Mouse (Mus musculus) lung, postnatal 25 days (tissue): ENCODE data around the gene Ide.
"Not testable (repeated sequence)": the region's sequence is repeated elsewhere in the genome, so short reads cannot be mapped to it uniquely, and the experiment has no call there.

ENCODE experiments used
- DNase-seq: peaks from one replicate; pipeline ENCODE4 v3.0.0; 2022; ENCODE audit warnings: low spot score

Gene Ide

GRCm38 (mm10) chr19:37265333-37266103 is 72.1 kb downstream of the Ide start:
- peak; percentile 88 for DNase-seq

GRCm38 (mm10) chr19:37263943-37264897 is 73.4 kb downstream of the Ide start:
- DNase-seq, result peak; percentile 39

GRCm38 (mm10) chr19:37263566-37263942 is 74.1 kb downstream of the Ide start:
- no peak for DNase-seq

- DNase-seq, result no peak
These were observed 75.3 kb downstream of the Ide start for GRCm38 (mm10) chr19:37262389-37262788.

GRCm38 (mm10) chr19:37255321-37255720 is 82.3 kb downstream of the Ide start:
- DNase-seq, result no peak

- no peak for DNase-seq
These were observed 85.5 kb downstream of the Ide start for GRCm38 (mm10) chr19:37252104-37252503.

DNA sequence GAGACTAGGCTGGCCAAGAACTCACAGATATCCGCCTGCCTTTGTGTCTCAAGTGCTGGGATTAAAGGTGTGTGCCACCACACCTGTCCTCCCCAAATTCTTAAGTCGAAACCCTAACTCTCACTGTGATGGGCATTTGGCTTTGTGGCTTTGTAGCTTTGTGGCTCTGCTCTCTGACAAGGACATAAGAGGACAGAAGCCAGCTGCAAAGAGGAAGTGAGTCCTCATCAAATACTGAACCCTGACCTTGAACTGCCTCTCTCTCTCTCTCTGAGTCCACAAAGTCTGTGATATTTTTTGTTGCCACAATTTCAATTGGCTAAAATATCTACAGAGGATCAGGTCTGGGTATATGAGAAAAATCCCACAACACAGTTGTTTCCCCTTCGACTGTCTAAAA is 89.5 kb downstream of the Ide start:
- DNase-seq, result no peak

DNA sequence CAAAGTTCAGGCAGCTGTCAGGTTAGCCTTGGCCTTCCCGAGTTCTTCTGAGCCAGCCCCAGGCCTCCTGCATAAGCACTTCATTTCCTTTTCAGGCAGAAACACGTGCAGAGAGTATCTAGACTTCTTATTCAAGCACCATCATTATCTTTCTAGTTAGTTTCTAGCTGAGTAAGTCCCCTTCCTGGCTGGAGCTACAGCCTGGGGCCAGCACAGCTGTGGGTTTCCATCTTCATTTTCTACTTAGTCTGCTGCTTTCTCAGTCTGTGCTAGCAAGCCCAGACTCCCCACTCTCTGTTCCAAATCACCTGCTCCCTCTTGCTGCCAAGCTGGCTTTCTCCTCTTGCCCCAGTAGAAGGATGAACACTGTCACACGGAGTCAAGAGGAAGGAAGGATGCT is 90.8 kb downstream of the Ide start:
- no peak for DNase-seq

- no peak for DNase-seq
These were observed 94.9 kb downstream of the Ide start for GRCm38 (mm10) chr19:37242707-37243106.

DNA sequence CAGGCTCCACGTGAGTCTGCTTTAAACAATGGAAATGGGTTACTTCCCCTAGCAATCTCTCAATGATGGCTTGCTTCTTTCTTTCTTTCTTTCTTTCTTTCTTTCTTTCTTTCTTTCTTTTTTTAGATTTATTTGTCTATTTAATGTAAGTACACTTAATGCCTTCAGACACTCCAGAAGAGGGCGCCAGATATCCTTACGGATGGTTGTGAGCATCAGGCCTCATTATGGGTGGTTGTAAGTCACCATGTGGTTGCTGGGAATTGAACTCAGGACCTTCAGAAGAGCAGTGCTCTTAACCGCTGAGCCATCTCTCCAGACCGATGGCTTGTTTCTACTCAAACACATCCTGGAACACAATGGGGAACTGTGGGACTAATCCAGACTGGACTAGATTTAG is 96.5 kb downstream of the Ide start:
- no peak for DNase-seq

DNA sequence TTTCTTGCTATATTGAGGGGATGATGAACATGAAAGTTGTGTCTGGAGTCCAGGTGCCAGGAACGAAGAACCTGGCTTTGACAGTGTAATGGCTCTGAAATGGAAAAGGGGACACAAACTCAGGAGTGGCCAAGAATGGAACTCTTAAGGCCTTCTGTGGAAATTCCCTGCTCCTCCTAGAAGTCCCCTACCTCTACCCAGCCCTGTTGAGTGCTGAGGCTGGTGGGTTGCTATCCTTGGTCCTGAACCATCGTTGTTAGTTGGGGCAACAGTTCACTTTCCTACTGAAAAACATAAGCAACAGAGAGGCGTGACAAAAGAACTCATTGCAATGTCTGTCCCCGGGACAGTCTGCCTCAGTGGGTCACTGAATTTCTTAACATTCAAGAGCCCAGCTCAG is 98.6 kb downstream of the Ide start:
- no peak for DNase-seq

DNA sequence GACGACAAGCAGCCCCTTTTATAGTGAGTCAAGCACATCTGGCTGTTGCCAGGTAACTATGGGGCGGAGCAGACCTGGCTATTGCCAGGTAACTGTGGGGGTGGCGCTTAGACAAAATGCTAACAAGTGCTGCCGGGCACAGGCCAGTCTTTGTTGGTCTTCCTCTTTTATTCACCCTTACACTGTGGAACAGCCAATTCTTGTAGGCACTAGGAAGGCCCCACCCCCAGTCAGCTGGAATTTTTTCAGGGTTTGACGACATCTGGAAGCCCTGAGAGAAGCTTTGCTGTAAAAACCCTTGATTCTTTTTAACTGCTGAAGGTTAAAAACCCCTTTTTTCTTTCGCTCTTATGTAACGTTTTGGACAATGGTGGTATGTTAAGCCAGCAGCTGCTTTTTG is 99.0 kb downstream of the Ide start:
- DNase-seq, result no peak

- DNase-seq, result no peak
These were observed 99.8 kb downstream of the Ide start for GRCm38 (mm10) chr19:37237712-37238437.

DNA sequence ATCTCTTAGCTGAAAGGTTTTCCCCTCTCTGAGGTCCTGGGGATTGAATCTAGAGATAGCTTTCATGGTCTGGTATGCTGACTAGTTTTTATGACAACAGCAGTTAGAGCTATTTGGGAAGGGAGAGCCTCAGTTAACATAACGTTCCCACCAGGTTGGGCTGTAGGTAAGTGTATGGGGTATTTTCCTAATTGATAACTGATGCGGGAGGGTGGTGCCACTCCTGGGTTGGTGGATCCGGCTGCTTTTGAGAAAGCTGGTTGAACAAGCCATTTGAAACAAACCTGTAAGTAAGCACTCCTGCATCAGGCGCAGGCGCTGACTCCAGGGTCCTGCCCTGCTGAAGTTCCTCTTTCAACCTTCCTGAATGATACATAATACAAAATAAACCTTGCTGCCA is 100.3 kb downstream of the Ide start:
- DNase-seq, result no peak

GRCm38 (mm10) chr19:37235818-37236217 is 101.8 kb downstream of the Ide start:
- DNase-seq, result no peak

DNA sequence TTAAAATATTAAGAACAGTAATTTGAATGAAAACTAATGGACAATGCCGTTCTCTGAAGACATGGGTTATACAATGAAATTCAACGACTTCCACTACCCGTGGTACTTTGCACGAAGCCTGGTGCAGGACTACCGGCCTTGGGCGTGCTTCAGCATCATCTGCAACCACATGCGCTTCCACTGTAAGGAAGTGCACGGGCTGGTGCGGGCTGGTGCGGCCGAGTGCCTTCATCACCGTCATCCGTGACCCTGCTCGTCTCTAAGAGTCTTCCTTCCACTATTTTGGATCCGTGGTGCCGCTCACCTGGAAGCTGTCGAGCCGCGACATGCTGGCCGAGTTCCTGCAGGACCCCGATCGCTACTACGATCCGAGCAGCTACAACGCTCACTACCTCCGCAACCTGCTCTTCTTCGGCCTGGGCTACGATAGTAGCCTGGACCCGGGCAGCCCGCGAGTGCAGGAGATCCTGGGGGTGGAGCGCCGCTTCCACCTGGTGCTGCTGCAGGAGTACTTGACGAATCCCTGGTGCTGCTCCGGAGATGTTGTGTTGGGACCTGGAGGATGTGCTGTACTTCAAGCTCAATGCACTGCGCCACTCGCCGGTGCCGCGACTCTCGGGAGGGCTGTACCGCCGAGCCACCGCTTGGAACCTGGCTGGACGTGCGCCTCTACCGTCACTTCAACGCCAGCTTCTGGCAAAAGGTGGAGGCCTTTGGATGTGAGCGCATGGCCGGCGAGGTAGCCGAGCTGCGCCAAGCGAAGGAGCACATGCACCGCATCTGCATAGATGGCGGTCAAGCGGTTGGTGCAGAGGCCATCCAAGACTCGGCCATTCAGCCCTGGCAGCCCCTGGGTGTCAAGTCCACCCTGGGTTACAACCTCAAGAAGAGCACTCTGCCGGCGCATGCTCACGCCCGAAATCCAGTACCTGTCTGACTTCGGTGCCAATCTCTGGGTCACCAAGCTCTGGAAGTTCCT is 103.8 kb downstream of the Ide start:
- no peak for DNase-seq

DNA sequence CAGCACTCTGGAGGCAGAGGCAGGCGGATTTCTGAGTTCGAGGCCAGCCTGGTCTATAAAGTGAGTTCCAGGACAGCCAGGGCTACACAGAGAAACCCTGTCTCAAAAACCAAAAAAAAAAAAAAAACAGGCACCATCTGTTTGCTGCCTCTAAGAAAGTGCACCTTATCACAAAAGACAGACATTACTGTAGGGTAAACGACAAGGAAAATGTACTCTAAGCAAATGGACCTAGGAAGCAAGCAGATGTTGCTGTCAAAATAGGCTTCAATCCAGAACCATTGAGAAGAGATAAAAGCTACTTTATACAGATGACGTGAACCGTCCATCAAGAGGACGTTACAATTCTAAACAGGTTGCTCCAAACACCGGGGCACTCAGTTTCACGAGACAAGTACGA is 105.1 kb downstream of the Ide start:
- DNase-seq, result not testable (repeated sequence)

DNA sequence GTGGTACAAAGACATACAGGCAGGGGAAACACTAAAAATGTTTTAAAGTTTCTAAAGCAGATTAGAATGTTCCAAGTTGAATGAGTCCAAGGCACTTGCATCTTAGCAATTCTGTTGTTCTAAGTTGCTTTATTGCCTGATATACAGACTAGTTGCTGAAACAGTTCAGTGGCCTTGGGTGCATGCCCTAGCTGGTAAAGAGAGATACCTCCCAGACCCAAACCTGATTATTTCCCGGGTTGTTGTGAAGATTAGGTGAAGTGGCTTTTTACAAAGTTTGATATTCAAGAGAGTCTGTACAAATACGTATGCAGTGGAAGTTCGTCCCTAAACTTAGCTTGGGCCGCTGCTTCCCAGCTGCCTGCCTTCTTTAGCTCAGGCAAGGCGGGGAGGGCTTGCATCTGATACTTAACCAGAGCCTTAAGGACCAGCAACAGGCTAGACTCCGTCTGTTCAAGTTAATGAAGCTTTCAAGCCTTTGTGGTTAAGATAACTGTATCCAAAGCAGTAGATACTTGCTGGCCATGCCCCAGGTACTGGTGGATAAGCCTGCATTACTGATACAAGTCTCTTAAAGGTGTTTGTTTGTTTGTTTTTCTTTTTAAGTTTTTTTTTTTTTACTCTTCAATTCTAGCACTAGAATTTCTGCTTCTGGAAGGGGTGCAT is 112.3 kb downstream of the Ide start:
- DNase-seq, result no peak
